Mouse (Mus musculus) naive thymus-derived CD4-positive, alpha-beta T cell, adult 5 months (primary cell): ENCODE data around the gene Hdac9. TPM values are rescaled to one million over a fixed set of nuclear protein-coding genes. Genes with fewer than 3 reads are reported as not detected.

Source experiments
- polyA plus RNA-seq: library from polyadenylated mRNA; unstranded; fragments of 100-300 nt; shearing (Covaris generic); gene quantifications from one replicate; pipeline ENCODE4 v1.2.1, GENCODE M21; 2017

Hdac9 gene
- 0.88 TPM for polyA plus RNA-seq

GRCm38 (mm10) chr12:34916995-34917394 lies at the start of gene Hdac9:
Gene Hdac9, minus strand, starts transcription at chr12:34917095.

Other genes starting within 250 kb of the Hdac9 start
- gene Prps1l1, start 67.7 kb upstream of the Hdac9 start, polyA plus RNA-seq: not detected
- 28.3 TPM for gene Snx13, start 130.1 kb upstream of the Hdac9 start, polyA plus RNA-seq